Mouse (Mus musculus): ENCODE measurements at regions not wholly inside any gene's neighbourhood (a gene's known extent, or its start where the extent isn't known, plus 50 kb on each side); places are given as distances from the start of the nearest gene placed in this dataset.

GRCm38 (mm10) chr14:54164874-54165273 lies 89.0 kb downstream of the Dad1 start:
- ATAC-seq = no peak

GRCm38 (mm10) chr14:54161916-54162315 lies 92.0 kb downstream of the Dad1 start:
- Histone ChIP-seq H3K27me3 (no peaks in the 10 kb centered on the region), H3K27ac (peak overlapping the region; percentile 19; the same call in 1 of the 2 replicates)
- WGBS = 79% methylated on average over 8 of the region's 8 CpGs

More at GRCm38 (mm10) chr14:54164874-54165273, 89.0 kb downstream of the Dad1 start:
- no peak overlapping the region for H3K4me2 ChIP-seq (replicated peaks)
- H3K9ac ChIP-seq (replicated peaks) = no peak overlapping the region
- WGBS = 81% methylated on average over 9 of the region's 9 CpGs
- no peak overlapping the region for H3K4me3 ChIP-seq (replicated peaks)
- H3K9me3 ChIP-seq = no peaks in the 10 kb centered on the region
- H3K27me3 ChIP-seq = no peaks in the 10 kb centered on the region
- H3K36me3 ChIP-seq = no peaks in the 10 kb centered on the region
- H3K27ac ChIP-seq = no peak overlapping the region
- H3K4me1 ChIP-seq (replicated peaks) = 0 out of 2 replicates have a peak, but pooled peaks cover 5% of the 10 kb centered on the region

DNA sequence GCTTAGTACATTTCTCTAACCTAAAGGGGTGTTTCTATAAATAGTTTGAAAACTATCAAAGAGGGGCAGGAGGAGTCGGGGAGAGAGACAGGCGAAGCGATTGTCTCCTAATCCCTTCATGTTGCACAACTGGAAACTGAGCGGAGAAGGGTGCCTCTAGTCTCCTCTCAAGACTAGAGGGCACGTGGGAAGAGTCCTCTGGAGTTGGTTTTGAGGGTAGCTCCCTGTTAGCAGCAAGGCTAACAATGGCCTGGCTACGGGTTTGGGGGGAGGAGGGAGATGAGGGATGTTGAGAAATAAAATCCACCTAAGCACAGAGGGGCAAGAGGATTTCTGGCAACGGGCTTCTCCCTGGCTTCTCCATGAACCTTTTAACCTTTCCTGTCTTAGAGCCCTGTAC lies 92.7 kb downstream of the Dad1 start:
- Histone ChIP-seq H3K9me3 (no peaks in the 10 kb centered on the region), H3K4me1 (replicated peaks) (0 out of 2 replicates have a peak, but pooled peaks cover 5% of the 10 kb centered on the region), H3K27me3 (no peaks in the 10 kb centered on the region), H3K4me2 (replicated peaks) (no peak overlapping the region), H3K9ac (replicated peaks) (no peak overlapping the region), H3K27ac (0 out of 2 replicates have a peak overlapping the region, but pooled peaks have one; percentile 19), H3K4me3 (replicated peaks) (no peak overlapping the region), H3K36me3 (no peaks in the 10 kb centered on the region)
- ATAC-seq = no peak
- WGBS = 48% methylated on average over 7 of the region's 7 CpGs

More at GRCm38 (mm10) chr14:54161916-54162315, 92.0 kb downstream of the Dad1 start:
- no peak for ATAC-seq
- Histone ChIP-seq H3K9me3 (no peaks in the 10 kb centered on the region), H3K4me3 (replicated peaks) (no peak overlapping the region), H3K36me3 (no peaks in the 10 kb centered on the region), H3K9ac (replicated peaks) (no peak overlapping the region), H3K4me2 (replicated peaks) (no peak overlapping the region), H3K4me1 (replicated peaks) (0 out of 2 replicates have a peak, but pooled peaks cover 5% of the 10 kb centered on the region)

DNA sequence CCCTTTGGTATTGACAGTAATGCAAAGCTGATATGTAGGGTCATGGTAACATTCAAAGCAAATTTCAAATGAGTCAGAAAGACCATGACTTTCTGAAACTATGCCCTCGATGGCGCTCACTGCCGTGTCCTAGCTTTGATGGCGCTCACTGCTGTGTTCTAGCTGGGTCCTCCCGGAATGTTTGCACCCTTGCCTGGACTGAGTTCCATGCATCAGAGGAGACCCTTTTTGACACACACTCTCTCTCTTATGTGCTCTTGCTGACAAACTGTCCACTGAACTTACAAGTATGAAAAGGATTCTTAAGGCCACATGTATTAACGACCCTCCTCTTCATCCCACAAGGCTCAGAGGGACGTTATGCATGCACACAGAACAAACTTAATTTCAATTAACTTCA lies 94.1 kb downstream of the Dad1 start:
- H3K9ac ChIP-seq (replicated peaks) = no peak overlapping the region
- WGBS = 92% methylated on average over 7 of the region's 7 CpGs
- 0 out of 2 replicates have a peak, but pooled peaks cover 5% of the 10 kb centered on the region for H3K4me1 ChIP-seq (replicated peaks)
- no peak overlapping the region for H3K4me3 ChIP-seq (replicated peaks)
- no peak overlapping the region for H3K27ac ChIP-seq
- no peaks in the 10 kb centered on the region for H3K9me3 ChIP-seq
- H3K4me2 ChIP-seq (replicated peaks) = no peak overlapping the region
- no peaks in the 10 kb centered on the region for H3K36me3 ChIP-seq
- H3K27me3 ChIP-seq = no peaks in the 10 kb centered on the region
- no peak for ATAC-seq

DNA sequence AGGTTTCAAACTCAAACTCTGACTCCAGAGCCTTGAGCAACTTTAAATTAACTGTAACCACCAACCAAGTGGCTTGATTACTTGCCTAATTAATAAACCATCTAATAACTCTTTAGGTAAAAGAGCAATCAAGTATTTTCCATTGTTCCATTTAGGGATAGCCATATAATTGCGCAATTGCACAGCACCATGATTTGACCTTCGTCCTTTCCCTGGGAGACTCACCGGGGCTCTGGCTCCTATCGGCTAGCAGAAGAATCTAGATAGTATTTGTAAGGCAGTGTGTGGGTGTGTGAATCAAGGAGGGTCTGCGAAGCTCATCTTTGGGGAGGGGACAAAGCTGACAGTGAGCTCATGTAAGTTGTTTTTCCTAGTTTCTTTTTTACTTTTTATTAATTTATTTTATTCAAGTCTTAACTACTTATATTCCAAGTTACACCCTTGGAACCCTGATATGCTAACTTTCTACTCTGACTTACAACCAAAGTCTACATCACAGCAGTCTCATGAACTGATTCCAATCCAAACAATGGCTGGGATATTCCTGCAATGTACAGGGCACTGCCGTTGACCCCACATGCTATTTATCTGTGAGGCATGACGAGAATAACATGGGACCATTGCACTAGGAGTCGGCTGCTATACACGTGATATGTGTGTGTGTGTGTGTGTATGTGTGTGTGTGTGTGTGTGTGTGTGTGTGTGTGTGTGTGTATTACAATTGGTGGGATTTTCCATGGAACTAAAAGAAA lies 95.5 kb downstream of the Dad1 start:
- WGBS = 88% methylated on average over 9 of the region's 9 CpGs
- H3K9ac ChIP-seq (replicated peaks) = no peak overlapping the region
- no peak overlapping the region for H3K4me2 ChIP-seq (replicated peaks)
- no peak overlapping the region for H3K4me3 ChIP-seq (replicated peaks)
- no peak overlapping the region for H3K27ac ChIP-seq
- no peaks in the 10 kb centered on the region for H3K36me3 ChIP-seq
- 0 out of 2 replicates have a peak, but pooled peaks cover 5% of the 10 kb centered on the region for H3K4me1 ChIP-seq (replicated peaks)
- H3K27me3 ChIP-seq = no peaks in the 10 kb centered on the region
- no peaks in the 10 kb centered on the region for H3K9me3 ChIP-seq
- no peak for ATAC-seq

- no peak for ATAC-seq
- 90% methylated on average over 6 of the region's 6 CpGs for WGBS
- H3K27me3 ChIP-seq = no peaks in the 10 kb centered on the region
- no peak overlapping the region for H3K4me2 ChIP-seq (replicated peaks)
- H3K9ac ChIP-seq (replicated peaks) = no peak overlapping the region
- H3K9me3 ChIP-seq = no peaks in the 10 kb centered on the region
- no peak overlapping the region for H3K27ac ChIP-seq
- peaks cover 11% of the 10 kb centered on the region; the same call in 1 of the 2 replicates for H3K4me1 ChIP-seq (replicated peaks)
- H3K4me3 ChIP-seq (replicated peaks) = no peak overlapping the region
- H3K36me3 ChIP-seq = no peaks in the 10 kb centered on the region
Measured at GRCm38 (mm10) chr14:54156536-54156935, 97.4 kb downstream of the Dad1 start.

GRCm38 (mm10) chr14:54152485-54153235 lies 101.2 kb downstream of the Dad1 start:
- WGBS = 50% methylated on average over 6 of the region's 6 CpGs
- Histone ChIP-seq H3K4me1 (replicated peaks) (peaks cover 6% of the 10 kb centered on the region; the same call in 1 of the 2 replicates), H3K27ac (no peak overlapping the region), H3K9me3 (no peaks in the 10 kb centered on the region), H3K27me3 (no peaks in the 10 kb centered on the region), H3K4me2 (replicated peaks) (no peak overlapping the region), H3K36me3 (no peaks in the 10 kb centered on the region), H3K9ac (replicated peaks) (no peak overlapping the region), H3K4me3 (replicated peaks) (no peak overlapping the region)
- ATAC-seq = peak; percentile 60; the same call in 1 of the 2 replicates

DNA sequence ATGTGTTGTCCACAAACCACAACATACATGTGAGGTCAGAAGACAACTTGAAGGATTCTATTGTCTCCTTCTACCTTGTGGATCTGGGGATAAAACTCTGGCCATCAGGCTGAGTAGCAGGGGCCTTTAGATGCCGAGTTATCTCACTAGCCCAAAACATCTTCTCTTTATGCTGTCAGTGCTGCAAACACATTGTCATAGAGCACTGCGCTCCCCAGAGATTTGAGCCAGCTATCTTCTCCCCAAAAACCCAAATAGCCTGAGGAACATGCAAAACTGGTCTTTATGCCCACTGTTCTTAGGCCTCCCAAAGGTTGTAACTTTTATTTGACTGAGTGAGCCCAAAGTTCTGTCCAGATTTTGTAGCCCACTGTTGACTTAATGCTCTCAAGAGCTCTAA lies 102.0 kb downstream of the Dad1 start:
- Histone ChIP-seq H3K4me2 (replicated peaks) (no peak overlapping the region), H3K27ac (no peak overlapping the region), H3K36me3 (no peaks in the 10 kb centered on the region), H3K9me3 (no peaks in the 10 kb centered on the region), H3K9ac (replicated peaks) (no peak overlapping the region), H3K4me3 (replicated peaks) (no peak overlapping the region), H3K4me1 (replicated peaks) (peaks cover 6% of the 10 kb centered on the region; the same call in 1 of the 2 replicates), H3K27me3 (no peaks in the 10 kb centered on the region)
- 96% methylated on average over 2 of the region's 2 CpGs for WGBS
- no peak for ATAC-seq

GRCm38 (mm10) chr14:54151272-54151671 lies 102.6 kb downstream of the Dad1 start:
- Histone ChIP-seq H3K4me3 (replicated peaks) (no peak overlapping the region), H3K9me3 (no peaks in the 10 kb centered on the region), H3K36me3 (no peaks in the 10 kb centered on the region), H3K27me3 (no peaks in the 10 kb centered on the region), H3K4me1 (replicated peaks) (peaks cover 10% of the 10 kb centered on the region), H3K4me2 (replicated peaks) (no peak overlapping the region), H3K9ac (replicated peaks) (no peak overlapping the region), H3K27ac (no peak overlapping the region)
- ATAC-seq = no peak
- WGBS = 89% methylated on average over 3 of the region's 3 CpGs

GRCm38 (mm10) chr14:54150221-54150620 lies 103.7 kb downstream of the Dad1 start:
- WGBS = 88% methylated on average over 5 of the region's 5 CpGs

GRCm38 (mm10) chr14:54148626-54149025 lies 105.3 kb downstream of the Dad1 start:
- 95% methylated on average over 10 of the region's 10 CpGs for WGBS
- no peak overlapping the region for H3K27ac ChIP-seq

More at GRCm38 (mm10) chr14:54150221-54150620, 103.7 kb downstream of the Dad1 start:
- peaks cover 21% of the 10 kb centered on the region for H3K4me1 ChIP-seq (replicated peaks)
- no peak overlapping the region for H3K9ac ChIP-seq (replicated peaks)
- no peak overlapping the region for H3K4me2 ChIP-seq (replicated peaks)
- no peak for ATAC-seq
- no peaks in the 10 kb centered on the region for H3K36me3 ChIP-seq
- no peak overlapping the region for H3K4me3 ChIP-seq (replicated peaks)
- no peaks in the 10 kb centered on the region for H3K27me3 ChIP-seq
- H3K27ac ChIP-seq = no peak overlapping the region
- no peaks in the 10 kb centered on the region for H3K9me3 ChIP-seq

DNA sequence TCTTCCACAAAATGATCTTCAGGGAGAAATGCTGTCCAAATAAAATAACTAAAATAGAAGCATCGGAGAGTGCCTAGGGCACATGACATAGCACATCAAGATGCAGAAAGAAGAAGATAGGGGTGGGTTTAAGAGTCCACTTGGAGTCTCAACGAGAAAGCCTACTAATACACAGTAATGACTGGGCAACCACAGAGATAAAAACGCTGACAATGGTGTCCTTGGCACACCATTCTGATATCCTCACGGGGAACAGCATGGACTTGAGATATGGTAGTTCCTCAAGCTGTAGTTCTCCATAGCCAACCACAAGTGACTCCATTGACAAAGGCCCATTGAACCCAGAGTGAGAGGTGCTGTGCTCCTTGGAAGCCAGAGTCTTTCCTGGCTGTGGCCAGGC lies 105.8 kb downstream of the Dad1 start:
- Histone ChIP-seq H3K9ac (replicated peaks) (no peak overlapping the region), H3K4me3 (replicated peaks) (no peak overlapping the region), H3K27me3 (no peaks in the 10 kb centered on the region), H3K27ac (no peak overlapping the region), H3K36me3 (no peaks in the 10 kb centered on the region), H3K4me1 (replicated peaks) (peaks cover 24% of the 10 kb centered on the region), H3K9me3 (no peaks in the 10 kb centered on the region), H3K4me2 (replicated peaks) (no peak overlapping the region)
- no peak for ATAC-seq
- 96% methylated on average over 4 of the region's 4 CpGs for WGBS

More at GRCm38 (mm10) chr14:54148626-54149025, 105.3 kb downstream of the Dad1 start:
- Histone ChIP-seq H3K9ac (replicated peaks) (no peak overlapping the region), H3K4me2 (replicated peaks) (no peak overlapping the region), H3K4me1 (replicated peaks) (peaks cover 24% of the 10 kb centered on the region), H3K27me3 (no peaks in the 10 kb centered on the region), H3K4me3 (replicated peaks) (no peak overlapping the region), H3K9me3 (no peaks in the 10 kb centered on the region), H3K36me3 (no peaks in the 10 kb centered on the region)
- ATAC-seq = no peak

Data from midbrain, embryonic 13.5 days (tissue).